Mouse (Mus musculus) neural tube, embryonic 13.5 days (tissue): ENCODE results near the gene Psap. TPM values are rescaled to one million over a fixed set of nuclear protein-coding genes. Genes with fewer than 3 reads are reported as not detected.

Experiments
- ATAC-seq: fragments of 200-750 bp; cut with Nextera tagmentation; 2 replicates; pipeline ENCODE4 v1.8.0; 2017; ENCODE audit warnings: low read depth, mild to moderate bottlenecking, moderate TSS enrichment, moderate library complexity
- H3K27ac ChIP-seq: fragments of 300-500 bp; sonication (generic); replicated peaks from 2 replicates; pipeline ENCODE4 v1.5.1; 2015; ENCODE audit warnings: moderate library complexity, mild to moderate bottlenecking, inconsistent platforms
- H3K27me3 ChIP-seq: fragments of 300-500 bp; sonication (generic); 2 replicates; pipeline ENCODE4 v1.6.1; 2015; ENCODE audit warnings: mild to moderate bottlenecking, inconsistent platforms
- H3K36me3 ChIP-seq: fragments of 300-500 bp; sonication (generic); 2 replicates; pipeline ENCODE4 v1.6.1; 2015; ENCODE audit warnings: mild to moderate bottlenecking, inconsistent platforms
- H3K4me1 ChIP-seq: fragments of 300-500 bp; sonication (generic); replicated peaks from 2 replicates; pipeline ENCODE4 v1.6.1; 2015; ENCODE audit warnings: inconsistent platforms
- H3K4me2 ChIP-seq: fragments of 300-500 bp; sonication (generic); 2 replicates; pipeline ENCODE4 v1.6.1; 2015; ENCODE audit warnings: inconsistent platforms, mild to moderate bottlenecking, moderate library complexity
- H3K4me3 ChIP-seq: fragments of 300-500 bp; sonication (generic); 2 replicates; pipeline ENCODE4 v1.5.1; 2015; ENCODE audit warnings: mild to moderate bottlenecking, inconsistent platforms
- H3K9ac ChIP-seq: fragments of 300-500 bp; sonication (generic); 2 replicates; pipeline ENCODE4 v1.6.1; 2015; ENCODE audit warnings: moderate library complexity, mild to moderate bottlenecking, inconsistent platforms
- H3K9me3 ChIP-seq: fragments of 300-500 bp; sonication (generic); 2 replicates; pipeline ENCODE4 v1.6.1; 2016; ENCODE audit warnings: inconsistent platforms
- WGBS: fragments of 180-500 bp; shearing (Covaris S2); methylation state at CpG from one replicate; pipeline ENCODE4 v1.1.7; 2015; 5-methylcytosine and 5-hydroxymethylcytosine counted together
- polyA plus RNA-seq: library from polyadenylated mRNA; unstranded; fragments of >200 nt; fragmentation: Nextera tagmentation; extraction: Ambion mirVana; gene quantifications from 2 replicates; pipeline ENCODE4 v1.2.1, GENCODE M21; 2015

The Psap gene
- polyA plus RNA-seq, 1 experiment from 2014 or later: 140 TPM

DNA sequence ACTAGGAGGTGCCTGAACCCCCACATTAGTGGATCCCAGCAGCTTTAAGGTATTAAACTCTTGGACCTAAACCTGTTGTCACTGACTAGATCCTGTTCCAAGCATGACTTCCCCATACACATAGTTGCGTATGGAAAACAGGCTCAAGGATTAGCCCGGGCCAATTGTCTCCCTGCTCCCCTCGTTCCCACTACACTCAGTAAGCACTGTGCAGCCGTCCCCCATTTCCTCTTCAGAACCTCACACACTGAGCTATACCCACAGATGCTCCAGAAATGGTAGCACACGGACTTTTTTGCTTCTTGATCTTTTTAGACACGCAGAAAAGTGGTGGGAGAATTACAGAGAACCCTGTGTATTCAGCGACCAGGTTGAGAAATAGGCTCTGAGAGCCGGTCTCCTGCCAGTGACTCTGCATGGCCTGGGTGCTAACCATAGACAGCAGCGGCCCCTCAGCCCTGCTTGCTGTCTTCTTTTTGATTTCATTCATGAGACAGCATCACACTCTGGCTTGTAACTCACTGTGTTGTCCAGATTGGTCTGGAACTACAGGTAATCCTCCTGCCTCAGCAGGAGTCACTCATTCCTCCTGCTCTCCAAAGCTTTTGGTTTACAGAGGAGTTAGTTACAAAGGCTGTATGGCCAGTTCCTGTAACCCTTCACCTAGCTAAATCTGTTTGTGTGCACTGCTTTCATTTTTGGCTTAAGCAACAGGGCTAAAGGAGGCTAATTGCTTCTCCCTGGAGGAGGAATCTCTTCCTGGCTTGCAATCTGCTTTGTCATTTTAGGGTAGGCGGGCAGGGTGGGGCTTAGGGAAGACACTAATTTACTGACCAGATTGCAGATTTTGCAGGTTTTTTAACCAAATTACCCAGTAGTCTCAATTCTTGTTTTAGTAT is 4.9 kb downstream of the Psap start:
- no peak for ATAC-seq
- H3K27me3 ChIP-seq: no peaks in the 10 kb centered on the region
- H3K4me1 ChIP-seq: peaks cover 94% of the 10 kb centered on the region
- H3K4me3 ChIP-seq: no peak overlapping the region
- peaks cover 3% of the 10 kb centered on the region; the same call in 1 of the 2 replicates for H3K36me3 ChIP-seq
- no peak overlapping the region for H3K4me2 ChIP-seq
- 81% methylated on average over 10 of the region's 10 CpGs for WGBS
- H3K9ac ChIP-seq: no peak overlapping the region
- H3K27ac ChIP-seq: 0 out of 2 replicates have a peak overlapping the region, but pooled peaks have one; percentile 18
- H3K9me3 ChIP-seq: no peaks in the 10 kb centered on the region

DNA sequence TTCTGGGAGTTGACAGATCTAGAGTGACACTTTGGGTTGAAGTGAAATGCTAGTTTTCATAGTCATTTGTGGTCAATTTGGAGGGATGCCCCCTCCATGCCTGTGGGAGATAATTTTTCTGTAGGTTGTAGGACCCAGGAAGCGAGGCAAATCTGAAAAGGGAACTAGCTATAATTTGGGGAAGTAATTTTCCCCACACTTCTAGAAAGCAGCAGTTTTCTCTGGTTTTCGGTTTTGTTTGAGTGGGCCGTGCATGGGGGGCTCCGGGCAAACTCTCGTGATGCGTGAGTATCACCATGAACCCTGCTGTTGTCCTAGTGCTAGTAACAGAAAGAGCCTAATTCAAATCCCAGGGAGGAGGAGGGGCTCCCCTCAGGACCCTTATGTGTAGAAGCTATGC is 6.8 kb downstream of the Psap start:
- H3K27ac ChIP-seq: peak overlapping the region; percentile 88
- H3K4me3 ChIP-seq: 0 out of 2 replicates have a peak overlapping the region, but pooled peaks have one; percentile 16
- WGBS: 47% methylated on average over 6 of the region's 6 CpGs
- peak overlapping the region; percentile 55 for H3K9ac ChIP-seq
- H3K4me1 ChIP-seq: peaks cover 99% of the 10 kb centered on the region
- H3K9me3 ChIP-seq: no peaks in the 10 kb centered on the region
- H3K36me3 ChIP-seq: peaks cover 2% of the 10 kb centered on the region; the same call in 1 of the 2 replicates
- no peak for ATAC-seq
- no peaks in the 10 kb centered on the region for H3K27me3 ChIP-seq
- peak overlapping the region; percentile 55 for H3K4me2 ChIP-seq

DNA sequence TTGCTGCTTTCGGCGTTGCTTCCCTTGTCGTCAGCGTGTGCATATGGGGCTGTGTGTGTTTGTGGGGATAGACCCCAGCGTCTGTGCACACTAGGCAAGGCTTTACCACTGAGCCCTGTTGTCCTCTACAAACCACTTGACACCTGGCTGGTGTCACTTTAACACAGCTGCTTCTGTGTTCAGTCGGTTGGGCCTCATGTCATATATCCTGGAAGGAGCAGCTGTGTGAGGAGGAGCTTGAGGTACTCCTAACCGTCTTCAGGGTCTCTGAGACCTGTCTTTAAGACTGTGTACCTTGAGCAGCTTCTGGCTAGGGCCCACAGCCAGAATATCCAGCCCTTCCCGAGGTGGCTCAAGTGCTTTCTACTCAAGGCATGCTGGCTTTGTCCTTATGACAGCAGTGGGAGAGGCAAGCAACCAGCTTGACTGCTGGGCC is 7.3 kb downstream of the Psap start:
- H3K4me2 ChIP-seq: peak overlapping the region; percentile 55
- peaks cover 97% of the 10 kb centered on the region for H3K4me1 ChIP-seq
- H3K4me3 ChIP-seq: peak overlapping the region; percentile 16; the same call in 1 of the 2 replicates
- peak overlapping the region; percentile 55 for H3K9ac ChIP-seq
- WGBS: 33% methylated on average over 8 of the region's 8 CpGs
- no peaks in the 10 kb centered on the region for H3K27me3 ChIP-seq
- H3K9me3 ChIP-seq: no peaks in the 10 kb centered on the region
- ATAC-seq: peak; percentile 22; the same call in 1 of the 2 replicates
- peak overlapping the region; percentile 88 for H3K27ac ChIP-seq
- H3K36me3 ChIP-seq: no peaks in the 10 kb centered on the region

DNA sequence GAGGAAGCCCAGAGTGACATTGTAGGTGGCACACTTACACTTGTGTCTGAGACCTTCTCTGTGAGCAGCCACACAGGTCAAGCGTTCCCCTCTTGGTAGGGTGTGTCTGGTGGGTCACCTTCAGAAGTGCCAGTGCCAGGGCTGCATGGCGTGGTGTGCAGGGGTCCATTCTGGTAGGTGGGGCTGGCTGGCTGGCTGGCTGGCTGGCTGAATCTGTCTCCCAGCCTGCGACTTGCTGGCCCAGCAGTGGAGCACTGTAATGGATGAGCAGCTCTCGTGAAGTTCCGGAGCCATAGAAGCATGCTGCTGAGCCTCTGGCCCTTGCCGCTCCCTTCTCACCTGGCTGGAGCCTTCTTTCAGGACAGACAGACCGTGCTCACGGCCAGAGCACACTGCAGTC is 7.8 kb downstream of the Psap start:
- H3K36me3 ChIP-seq: no peaks in the 10 kb centered on the region
- WGBS: 43% methylated on average over 8 of the region's 8 CpGs
- H3K27ac ChIP-seq: peak overlapping the region; percentile 88
- ATAC-seq: peak; percentile 21
- H3K4me1 ChIP-seq: peaks cover 97% of the 10 kb centered on the region
- peak overlapping the region; percentile 55 for H3K9ac ChIP-seq
- peak overlapping the region; percentile 55 for H3K4me2 ChIP-seq
- H3K4me3 ChIP-seq: peak overlapping the region; percentile 16
- H3K9me3 ChIP-seq: no peaks in the 10 kb centered on the region
- H3K27me3 ChIP-seq: no peaks in the 10 kb centered on the region

DNA sequence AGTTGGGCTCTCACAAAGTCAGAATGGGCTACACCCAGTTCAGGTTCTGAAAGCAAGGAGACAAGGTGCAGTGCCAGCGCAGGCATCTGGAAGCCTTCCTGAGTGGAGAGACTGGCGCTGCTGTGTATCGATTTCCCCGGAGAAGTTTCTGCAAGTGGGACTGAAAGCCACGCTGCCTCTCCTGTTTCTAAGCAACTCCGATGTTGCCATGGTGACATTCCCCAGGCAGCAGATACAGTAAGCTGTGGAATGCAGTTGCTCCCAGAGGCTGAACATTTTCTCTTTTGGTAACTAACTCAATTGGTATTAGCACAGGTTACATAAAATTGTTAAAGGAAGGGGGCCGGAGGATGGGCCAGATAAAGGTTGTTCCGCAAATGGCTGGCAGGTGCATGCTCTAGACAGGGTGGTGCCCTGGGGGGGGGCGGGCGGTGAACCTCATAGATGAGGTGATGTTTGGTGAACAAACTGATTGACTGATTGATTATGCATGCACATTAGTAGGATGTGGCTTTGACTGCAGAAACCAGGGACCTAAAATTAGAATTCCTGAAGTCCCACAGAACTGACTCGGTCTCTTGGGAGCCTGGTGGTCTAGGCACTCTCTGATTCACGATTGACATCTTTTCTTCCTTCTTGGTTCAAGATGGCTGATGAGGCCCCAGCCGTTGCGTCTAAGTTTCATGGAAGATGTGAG is 8.4 kb downstream of the Psap start:
- Histone ChIP-seq H3K4me2 (peak overlapping the region; percentile 55), H3K36me3 (no peaks in the 10 kb centered on the region), H3K9me3 (no peaks in the 10 kb centered on the region), H3K27ac (peak overlapping the region; percentile 88), H3K27me3 (no peaks in the 10 kb centered on the region), H3K9ac (peak overlapping the region; percentile 55; the same call in 1 of the 2 replicates), H3K4me3 (peak overlapping the region; percentile 16), H3K4me1 (peaks cover 97% of the 10 kb centered on the region)
- WGBS: 23% methylated on average over 14 of the region's 14 CpGs
- peak; percentile 68 for ATAC-seq

DNA sequence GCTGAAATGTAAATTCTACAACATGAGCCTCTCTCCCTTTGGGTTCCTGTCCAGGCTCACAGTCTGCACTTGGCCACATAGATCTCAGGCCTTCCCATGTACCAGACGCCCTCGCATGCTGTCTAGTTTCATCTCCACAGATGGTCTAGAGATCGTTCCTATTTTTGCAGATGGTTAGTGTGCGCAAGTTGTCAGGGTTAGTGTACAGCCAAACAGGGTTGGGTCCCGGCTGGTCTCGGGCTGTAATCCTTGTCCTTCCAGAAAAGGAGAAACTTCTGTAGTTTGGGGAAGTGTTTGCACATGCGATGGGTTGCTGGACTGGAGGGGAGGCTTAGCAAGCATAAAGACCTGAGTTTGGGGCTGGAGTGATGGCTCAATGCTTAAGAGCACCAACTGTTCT is 9.1 kb downstream of the Psap start:
- peak overlapping the region; percentile 88 for H3K27ac ChIP-seq
- H3K9ac ChIP-seq: 0 out of 2 replicates have a peak overlapping the region, but pooled peaks have one; percentile 22
- ATAC-seq: no peak

DNA sequence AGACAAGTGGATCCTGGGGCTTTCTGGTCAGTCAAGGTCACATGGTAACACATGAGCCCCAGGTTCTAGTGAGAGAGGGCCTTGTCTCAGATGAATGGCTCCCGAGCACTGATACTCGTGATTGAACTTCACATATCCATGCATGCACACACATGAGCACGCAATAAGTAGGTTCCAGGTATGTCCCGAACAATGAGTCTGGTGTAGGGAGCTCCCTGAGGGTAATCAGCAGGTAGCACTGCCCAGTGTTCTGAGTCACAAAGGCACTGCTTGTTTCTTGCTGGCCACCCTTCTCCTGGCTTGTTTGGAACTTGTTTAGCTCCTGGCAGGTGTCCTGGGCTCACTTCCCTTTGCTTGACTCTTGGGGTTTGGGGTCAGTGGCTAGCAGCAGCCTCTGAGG is 9.7 kb downstream of the Psap start:
- Histone ChIP-seq H3K9me3 (no peaks in the 10 kb centered on the region), H3K27me3 (no peaks in the 10 kb centered on the region), H3K9ac (no peak overlapping the region), H3K4me3 (no peak overlapping the region), H3K4me2 (no peak overlapping the region), H3K4me1 (peaks cover 83% of the 10 kb centered on the region), H3K27ac (no peak overlapping the region), H3K36me3 (peaks cover 7% of the 10 kb centered on the region; the same call in 1 of the 2 replicates)
- ATAC-seq: no peak
- 90% methylated on average over 4 of the region's 4 CpGs for WGBS

More for the DNA sequence above, 9.1 kb downstream of the Psap start:
- peaks cover 89% of the 10 kb centered on the region for H3K4me1 ChIP-seq
- H3K9me3 ChIP-seq: no peaks in the 10 kb centered on the region
- no peak overlapping the region for H3K4me3 ChIP-seq
- 91% methylated on average over 7 of the region's 7 CpGs for WGBS
- peak overlapping the region; percentile 55 for H3K4me2 ChIP-seq
- peaks cover under 1% of the 10 kb centered on the region; the same call in 1 of the 2 replicates for H3K36me3 ChIP-seq
- no peaks in the 10 kb centered on the region for H3K27me3 ChIP-seq

DNA sequence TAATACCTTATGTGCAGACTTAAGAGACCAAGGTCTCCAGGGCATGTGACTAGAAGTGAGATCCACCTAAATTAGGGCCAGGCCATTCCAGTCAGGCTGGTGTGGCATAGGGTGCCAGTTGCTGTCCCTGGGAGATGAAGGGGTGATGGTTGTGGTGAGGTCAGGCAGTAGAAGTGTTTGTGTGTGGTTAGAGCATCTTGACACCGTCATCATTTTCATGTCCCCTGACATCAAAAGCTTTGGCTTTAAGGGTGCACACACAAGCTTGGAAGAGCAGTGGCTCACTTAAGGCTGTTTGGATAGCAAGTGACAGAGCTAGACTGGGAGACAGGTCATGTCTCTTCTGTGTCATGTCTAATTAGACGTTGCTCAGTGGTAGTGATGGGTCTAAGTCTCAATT is 10.3 kb downstream of the Psap start:
- no peak overlapping the region for H3K4me3 ChIP-seq
- H3K27me3 ChIP-seq: no peaks in the 10 kb centered on the region
- H3K9ac ChIP-seq: no peak overlapping the region
- H3K4me1 ChIP-seq: peaks cover 78% of the 10 kb centered on the region
- ATAC-seq: no peak
- 89% methylated on average over 2 of the region's 2 CpGs for WGBS
- H3K4me2 ChIP-seq: no peak overlapping the region
- no peak overlapping the region for H3K27ac ChIP-seq
- peaks cover 12% of the 10 kb centered on the region for H3K36me3 ChIP-seq
- H3K9me3 ChIP-seq: no peaks in the 10 kb centered on the region

DNA sequence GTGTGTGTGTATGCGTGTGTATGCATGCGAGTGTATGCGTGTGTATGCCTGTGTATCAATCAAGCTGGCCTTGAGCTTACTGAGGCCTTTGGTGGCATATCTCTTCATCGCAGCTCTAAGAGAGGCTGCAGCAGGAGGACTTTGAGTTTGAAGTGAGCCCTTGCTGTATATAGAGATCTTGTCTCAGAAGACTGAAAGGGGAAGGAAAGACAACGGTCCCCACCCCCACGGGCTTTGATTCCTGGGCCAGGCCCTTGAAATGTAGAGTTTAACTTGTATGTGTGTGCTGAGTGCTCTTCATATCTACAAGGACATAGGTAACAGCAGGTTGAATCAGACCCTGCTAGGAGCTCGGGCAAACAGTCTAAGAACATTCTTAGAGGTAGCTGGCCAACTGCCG is 11.8 kb downstream of the Psap start:
- 90% methylated on average over 8 of the region's 8 CpGs for WGBS

DNA sequence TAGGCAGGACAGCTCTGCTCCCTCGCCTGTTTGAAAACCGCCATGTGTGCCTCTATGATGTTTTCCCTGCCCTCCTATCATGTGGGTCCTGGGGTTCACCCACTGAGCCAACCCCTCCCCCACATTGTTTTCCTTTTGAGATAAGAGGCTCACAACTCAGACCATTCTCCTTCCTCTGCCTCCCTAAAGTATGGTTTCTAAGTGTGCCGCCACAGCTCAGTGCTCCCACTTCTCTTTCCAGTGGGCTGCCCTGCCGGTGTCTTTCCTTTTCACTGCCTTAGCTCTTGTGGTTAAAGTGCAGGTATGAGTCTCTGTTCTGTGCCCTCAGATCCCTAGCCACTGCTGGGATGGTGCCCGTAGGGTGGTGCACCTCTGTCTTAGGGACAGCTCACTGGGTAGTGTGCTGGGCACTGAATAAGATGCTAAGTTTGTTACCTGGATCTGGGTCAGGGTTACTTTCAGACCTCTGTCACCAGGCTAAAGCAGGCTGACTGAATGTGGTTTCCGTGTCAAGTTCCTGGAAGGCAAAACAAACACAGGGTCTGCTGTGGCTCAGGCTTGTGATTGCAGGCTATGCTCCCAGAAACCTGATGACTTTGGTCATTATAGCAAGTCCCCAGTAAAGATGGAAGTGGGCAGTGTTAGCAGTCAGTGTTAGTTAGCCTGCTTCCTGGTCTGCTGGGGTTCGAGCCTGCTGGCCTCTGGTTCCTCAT is 12.8 kb downstream of the Psap start:
- H3K4me2 ChIP-seq: no peak overlapping the region
- H3K4me1 ChIP-seq: peaks cover 53% of the 10 kb centered on the region
- no peak overlapping the region for H3K4me3 ChIP-seq
- H3K9ac ChIP-seq: no peak overlapping the region
- no peaks in the 10 kb centered on the region for H3K27me3 ChIP-seq
- WGBS: 73% methylated on average over 7 of the region's 7 CpGs
- peaks cover 37% of the 10 kb centered on the region for H3K36me3 ChIP-seq
- no peak overlapping the region for H3K27ac ChIP-seq
- no peaks in the 10 kb centered on the region for H3K9me3 ChIP-seq
- ATAC-seq: no peak

More for the DNA sequence above, 11.8 kb downstream of the Psap start:
- Histone ChIP-seq H3K9me3 (no peaks in the 10 kb centered on the region), H3K36me3 (peaks cover 27% of the 10 kb centered on the region), H3K9ac (no peak overlapping the region), H3K27ac (no peak overlapping the region), H3K4me3 (no peak overlapping the region), H3K27me3 (no peaks in the 10 kb centered on the region), H3K4me2 (no peak overlapping the region), H3K4me1 (peaks cover 63% of the 10 kb centered on the region)
- no peak for ATAC-seq

DNA sequence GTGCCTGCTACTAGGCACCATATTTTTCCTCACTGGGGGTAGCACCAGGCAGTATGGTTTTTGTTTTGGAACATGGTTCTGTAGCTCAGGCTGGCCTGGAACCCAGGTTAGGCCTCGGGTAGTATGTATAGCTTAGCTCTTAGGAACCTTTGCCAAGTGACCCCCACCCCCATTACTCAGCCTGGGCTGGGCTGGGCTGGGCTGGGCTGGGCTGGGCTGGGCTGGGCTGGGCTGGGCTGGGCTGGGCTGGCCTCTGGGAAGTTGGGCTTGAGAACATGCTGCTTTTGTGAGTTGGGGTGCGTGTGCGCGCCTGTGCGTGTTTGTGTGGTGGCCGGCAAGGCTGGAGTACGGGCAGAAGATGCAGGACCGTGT is 13.3 kb downstream of the Psap start:
- no peak overlapping the region for H3K27ac ChIP-seq
- no peaks in the 10 kb centered on the region for H3K9me3 ChIP-seq
- H3K4me2 ChIP-seq: no peak overlapping the region
- ATAC-seq: no peak
- peaks cover 48% of the 10 kb centered on the region for H3K4me1 ChIP-seq
- H3K9ac ChIP-seq: no peak overlapping the region
- no peak overlapping the region for H3K4me3 ChIP-seq
- H3K27me3 ChIP-seq: no peaks in the 10 kb centered on the region
- 85% methylated on average over 8 of the region's 8 CpGs for WGBS
- peaks cover 42% of the 10 kb centered on the region for H3K36me3 ChIP-seq
